Mouse (Mus musculus): ENCODE data around the gene Ogfod3.

- TF ChIP-seq POLR2A (IDR thresholded peaks at IDR 0.05; ENCODE audit: insufficient read depth, low read depth, low read length) (no peak), CTCF (IDR thresholded peaks at IDR 0.05) (no peak), EP300 (IDR thresholded peaks at IDR 0.05; ENCODE audit: insufficient read depth, low read depth, low read length) (no peak)
These were observed 35.2 kb upstream of the Ogfod3 start for GRCm38 (mm10) chr11:121239669-121240068.
